Mouse (Mus musculus): ENCODE data around the gene Rpn2.

- TF ChIP-seq CTCF (conservative IDR thresholded peaks at IDR 0.05; ENCODE audit: insufficient read depth, insufficient read length, low read depth, low read length) = no peak
- TF ChIP-seq POLR2A (IDR thresholded peaks at IDR 0.05; ENCODE audit: low read depth, low read length) = no peak
Measured at GRCm38 (mm10) chr2:157347361-157348159, 68.7 kb downstream of the Rpn2 start, which contains the start of gene Ghrh.
